Mouse (Mus musculus): ENCODE results near the gene G0s2. TPM values are rescaled to one million over a fixed set of nuclear protein-coding genes. Genes with fewer than 3 reads are reported as not detected.
"Not testable (repeated sequence)": the region's sequence is repeated elsewhere in the genome, so short reads cannot be mapped to it uniquely, and the experiment has no call there.

G0s2 gene
- total RNA-seq, 2 experiments from 2014 or later: 64.5 to 74.4 TPM

- DNase-seq (ENCODE audit: low spot score): no peak
These were observed 16.4 kb downstream of the G0s2 start for GRCm38 (mm10) chr1:193256621-193257098.

GRCm38 (mm10) chr1:193256289-193256577 lies 16.8 kb downstream of the G0s2 start:
- no peak for DNase-seq (ENCODE audit: low spot score)
- intact Hi-C loops (cut with DNase I): loop anchor here (5.0 kb wide), 1 partner anchor 121 kb away; no protein-coding TSS in a partner anchor

More at GRCm38 (mm10) chr1:193256621-193257098, 16.4 kb downstream of the G0s2 start:
- intact Hi-C loops (cut with DNase I): loop anchor here (5.0 kb wide), 1 partner anchor 121 kb away; no protein-coding TSS in a partner anchor

- DNase-seq (ENCODE audit: low spot score): peak; percentile 35
- intact Hi-C loops (cut with DNase I): loop anchor here (1.0 to 5.0 kb wide), 3 partner anchors 69 to 122 kb away; no protein-coding TSS in a partner anchor
These were observed 17.3 kb downstream of the G0s2 start for GRCm38 (mm10) chr1:193255488-193256288.

GRCm38 (mm10) chr1:193255032-193255431 lies 18.0 kb downstream of the G0s2 start:
- intact Hi-C loops (cut with DNase I): loop anchor here (1.0 to 5.0 kb wide), 3 partner anchors 69 to 122 kb away; no protein-coding TSS in a partner anchor
- no peak for DNase-seq (ENCODE audit: low spot score)

GRCm38 (mm10) chr1:193253895-193254294 lies 19.1 kb downstream of the G0s2 start:
- not testable (repeated sequence) for DNase-seq (ENCODE audit: low spot score)
- intact Hi-C loops (cut with DNase I): loop anchor here (2.0 to 5.0 kb wide), 2 partner anchors 42 to 111 kb away; no protein-coding TSS in a partner anchor

- intact Hi-C loops (cut with DNase I): loop anchor here (5.0 kb wide), 1 partner anchor 40 kb away; no protein-coding TSS in a partner anchor
- no peak for DNase-seq (ENCODE audit: low spot score)
These were observed 20.4 kb downstream of the G0s2 start for GRCm38 (mm10) chr1:193252616-193253015.

- no peak for DNase-seq (ENCODE audit: low spot score)
These were observed 21.6 kb downstream of the G0s2 start for GRCm38 (mm10) chr1:193251386-193251785.

GRCm38 (mm10) chr1:193250026-193250425 lies 23.0 kb downstream of the G0s2 start:
- intact Hi-C loops (cut with DNase I): loop anchor here (5.0 kb wide), 1 partner anchor 38 kb away; no protein-coding TSS in a partner anchor
- no peak for DNase-seq (ENCODE audit: low spot score)

More at GRCm38 (mm10) chr1:193251386-193251785, 21.6 kb downstream of the G0s2 start:
- intact Hi-C loops (cut with DNase I): loop anchor here (5.0 kb wide), 1 partner anchor 39 kb away; no protein-coding TSS in a partner anchor

GRCm38 (mm10) chr1:193244235-193244634 lies 28.8 kb downstream of the G0s2 start:
- no peak for DNase-seq (ENCODE audit: low spot score)
- intact Hi-C loops (cut with DNase I): no loop called here

GRCm38 (mm10) chr1:193243571-193244193 lies 29.3 kb downstream of the G0s2 start:
- DNase-seq (ENCODE audit: low spot score): no peak
- intact Hi-C loops (cut with DNase I): no loop called here

GRCm38 (mm10) chr1:193242863-193243262 lies 30.2 kb downstream of the G0s2 start:
- intact Hi-C loops (cut with DNase I): no loop called here
- no peak for DNase-seq (ENCODE audit: low spot score)

- DNase-seq (ENCODE audit: low spot score): peak; percentile 85
- intact Hi-C loops (cut with DNase I): no loop called here
These were observed 30.8 kb downstream of the G0s2 start for GRCm38 (mm10) chr1:193242238-193242637.

GRCm38 (mm10) chr1:193241436-193241835 lies 31.6 kb downstream of the G0s2 start:
- intact Hi-C loops (cut with DNase I): no loop called here
- DNase-seq (ENCODE audit: low spot score): no peak

GRCm38 (mm10) chr1:193238426-193238825 lies 34.6 kb downstream of the G0s2 start:
- intact Hi-C loops (cut with DNase I): no loop called here
- DNase-seq (ENCODE audit: low spot score): no peak

GRCm38 (mm10) chr1:193234930-193235329 lies 38.1 kb downstream of the G0s2 start:
- DNase-seq (ENCODE audit: low spot score): no peak
- intact Hi-C loops (cut with DNase I): no loop called here

GRCm38 (mm10) chr1:193234130-193234645 lies 38.8 kb downstream of the G0s2 start:
- intact Hi-C loops (cut with DNase I): no loop called here
- no peak for DNase-seq (ENCODE audit: low spot score)

GRCm38 (mm10) chr1:193232732-193233131 lies 40.3 kb downstream of the G0s2 start:
- intact Hi-C loops (cut with DNase I): no loop called here
- no peak for DNase-seq (ENCODE audit: low spot score)

GRCm38 (mm10) chr1:193230935-193231334 lies 42.1 kb downstream of the G0s2 start:
- DNase-seq (ENCODE audit: low spot score): no peak
- intact Hi-C loops (cut with DNase I): no loop called here

GRCm38 (mm10) chr1:193230531-193230930 lies 42.5 kb downstream of the G0s2 start:
- intact Hi-C loops (cut with DNase I): no loop called here
- no peak for DNase-seq (ENCODE audit: low spot score)

GRCm38 (mm10) chr1:193229570-193229969 lies 43.4 kb downstream of the G0s2 start:
- intact Hi-C loops (cut with DNase I): no loop called here

More at GRCm38 (mm10) chr1:193229570-193229969, 43.4 kb downstream of the G0s2 start:
- DNase-seq (ENCODE audit: low spot score): no peak
